Mouse (Mus musculus) brown adipose tissue, adult 24 weeks (tissue): ENCODE results near the gene Hist1h4f. TPM values are rescaled to one million over a fixed set of nuclear protein-coding genes. Genes with fewer than 3 reads are reported as not detected.
A peak's percentile ranks its signal among the peaks of the same experiment; 100 is the strongest.

Experiments
- H3K27ac ChIP-seq: fragments of 200-500 bp; replicated peaks from 2 replicates; pipeline ENCODE4 v1.5.1; 2012; ENCODE audit warnings: low read depth, mild to moderate bottlenecking, low read length
- H3K4me1 ChIP-seq: fragments of 200-500 bp; 2 replicates; pipeline ENCODE4 v1.6.1; 2012; ENCODE audit warnings: low read length, mixed read lengths; ENCODE audit not compliant: control insufficient read depth, insufficient read depth, insufficient read length
- H3K4me3 ChIP-seq: fragments of 200-500 bp; 2 replicates; pipeline ENCODE4 v1.5.1; 2012; ENCODE audit warnings: low read depth, mild to moderate bottlenecking, low read length, moderate library complexity; ENCODE audit not compliant: insufficient read depth
- polyA plus RNA-seq: library from polyadenylated mRNA; stranded (reverse); fragments of >200 nt; gene quantifications from 2 replicates; pipeline ENCODE4 v1.2.4, GENCODE M21; 2012; ENCODE audit not compliant: missing spikeins, insufficient read depth, insufficient read length

Hist1h4f gene
- polyA plus RNA-seq, 1 experiment, result not detected

- H3K4me1 ChIP-seq, result no peaks in the 10 kb centered on the region
- no peak overlapping the region for H3K27ac ChIP-seq
- H3K4me3 ChIP-seq, result no peak overlapping the region
Observed at GRCm38 (mm10) chr13:23524654-23525053, 26.8 kb downstream of the Hist1h4f start.

- no peak overlapping the region for H3K4me3 ChIP-seq
- no peaks in the 10 kb centered on the region for H3K4me1 ChIP-seq
- H3K27ac ChIP-seq, result no peak overlapping the region
Observed at GRCm38 (mm10) chr13:23523976-23524375, 27.5 kb downstream of the Hist1h4f start.

- no peak overlapping the region for H3K27ac ChIP-seq
- H3K4me3 ChIP-seq, result no peak overlapping the region
- H3K4me1 ChIP-seq, result no peaks in the 10 kb centered on the region
Observed at GRCm38 (mm10) chr13:23521703-23522102, 29.7 kb downstream of the Hist1h4f start.

- no peaks in the 10 kb centered on the region for H3K4me1 ChIP-seq
- no peak overlapping the region for H3K27ac ChIP-seq
Observed at GRCm38 (mm10) chr13:23519416-23519815, 32.0 kb downstream of the Hist1h4f start.

GRCm38 (mm10) chr13:23518885-23519284, 32.6 kb downstream of the Hist1h4f start:
- H3K4me1 ChIP-seq, result no peaks in the 10 kb centered on the region
- H3K4me3 ChIP-seq, result peak overlapping the region; percentile 31; the same call in 1 of the 2 replicates
- no peak overlapping the region for H3K27ac ChIP-seq

More at GRCm38 (mm10) chr13:23519416-23519815, 32.0 kb downstream of the Hist1h4f start:
- H3K4me3 ChIP-seq, result peak overlapping the region; percentile 31; the same call in 1 of the 2 replicates

GRCm38 (mm10) chr13:23518295-23518603, 33.2 kb downstream of the Hist1h4f start:
- Histone ChIP-seq H3K4me3 (peak overlapping the region; percentile 48), H3K27ac (no peak overlapping the region), H3K4me1 (no peaks in the 10 kb centered on the region)

- Histone ChIP-seq H3K4me1 (no peaks in the 10 kb centered on the region), H3K27ac (peak overlapping the region; percentile 20; the same call in 1 of the 2 replicates), H3K4me3 (peak overlapping the region; percentile 67)
Observed at GRCm38 (mm10) chr13:23517603-23518294, 33.7 kb downstream of the Hist1h4f start.

GRCm38 (mm10) chr13:23516822-23517602, 34.4 kb downstream of the Hist1h4f start:
- Histone ChIP-seq H3K4me1 (no peaks in the 10 kb centered on the region), H3K27ac (peak overlapping the region; percentile 20; the same call in 1 of the 2 replicates), H3K4me3 (peak overlapping the region; percentile 67)

GRCm38 (mm10) chr13:23515826-23516620, 35.4 kb downstream of the Hist1h4f start:
- no peak overlapping the region for H3K27ac ChIP-seq
- no peak overlapping the region for H3K4me3 ChIP-seq
- no peaks in the 10 kb centered on the region for H3K4me1 ChIP-seq

GRCm38 (mm10) chr13:23515281-23515680, 36.2 kb downstream of the Hist1h4f start:
- Histone ChIP-seq H3K4me1 (no peaks in the 10 kb centered on the region), H3K27ac (no peak overlapping the region), H3K4me3 (no peak overlapping the region)

GRCm38 (mm10) chr13:23513517-23513916, 37.9 kb downstream of the Hist1h4f start:
- Histone ChIP-seq H3K4me3 (no peak overlapping the region), H3K27ac (no peak overlapping the region)

GRCm38 (mm10) chr13:23510127-23510526, 41.3 kb downstream of the Hist1h4f start:
- no peak overlapping the region for H3K27ac ChIP-seq
- H3K4me1 ChIP-seq, result no peaks in the 10 kb centered on the region
- H3K4me3 ChIP-seq, result no peak overlapping the region

More at GRCm38 (mm10) chr13:23513517-23513916, 37.9 kb downstream of the Hist1h4f start:
- H3K4me1 ChIP-seq, result no peaks in the 10 kb centered on the region

GRCm38 (mm10) chr13:23506819-23507515, 44.5 kb downstream of the Hist1h4f start:
- H3K4me3 ChIP-seq, result no peak overlapping the region
- no peaks in the 10 kb centered on the region for H3K4me1 ChIP-seq
- H3K27ac ChIP-seq, result no peak overlapping the region

- no peak overlapping the region for H3K27ac ChIP-seq
- H3K4me1 ChIP-seq, result no peaks in the 10 kb centered on the region
- no peak overlapping the region for H3K4me3 ChIP-seq
Observed at GRCm38 (mm10) chr13:23506351-23506750, 45.1 kb downstream of the Hist1h4f start.
